Mouse (Mus musculus) neural tube, embryonic 11.5 days (tissue): ENCODE data around the gene Gm49387. TPM values are rescaled to one million over a fixed set of nuclear protein-coding genes. Genes with fewer than 3 reads are reported as not detected.

ENCODE experiments used
- ATAC-seq: fragments of 200-750 bp; cut with Nextera tagmentation; 2 replicates; pipeline ENCODE4 v1.8.0; 2017; ENCODE audit warnings: moderate number of reproducible peaks, mild to moderate bottlenecking, moderate TSS enrichment, moderate library complexity; ENCODE audit not compliant: insufficient read depth, low FRiP score, low TSS enrichment
- DNase-seq: peaks from one replicate; pipeline ENCODE4 v3.0.0-alpha.2; 2015; ENCODE audit warnings: low spot score
- H3K27ac ChIP-seq: fragments of 300-500 bp; sonication (generic); 2 replicates; pipeline ENCODE4 v1.5.1; 2014; ENCODE audit warnings: low read depth, mild to moderate bottlenecking, low read length
- H3K27me3 ChIP-seq: fragments of 300-500 bp; sonication (generic); 2 replicates; pipeline ENCODE4 v1.6.1; 2014; ENCODE audit warnings: mild to moderate bottlenecking, low read length, mixed read lengths; ENCODE audit not compliant: control insufficient read depth, insufficient read depth
- H3K36me3 ChIP-seq: fragments of 300-500 bp; sonication (generic); 2 replicates; pipeline ENCODE4 v1.6.1; 2014; ENCODE audit warnings: mild to moderate bottlenecking, low read length, moderate library complexity, mixed read lengths; ENCODE audit not compliant: control insufficient read depth, insufficient read depth
- H3K4me1 ChIP-seq: fragments of 300-500 bp; sonication (generic); 2 replicates; pipeline ENCODE4 v1.6.1; 2014; ENCODE audit warnings: low read length, mixed read lengths; ENCODE audit not compliant: control insufficient read depth, insufficient read depth
- H3K4me2 ChIP-seq: fragments of 300-500 bp; sonication (generic); 2 replicates; pipeline ENCODE4 v1.6.1; 2014; ENCODE audit warnings: low read depth, mild to moderate bottlenecking, moderate library complexity
- H3K4me3 ChIP-seq: fragments of 300-500 bp; sonication (generic); 2 replicates; pipeline ENCODE4 v1.5.1; 2014; ENCODE audit warnings: low read depth, low read length
- H3K9ac ChIP-seq: fragments of 300-500 bp; sonication (generic); 2 replicates; pipeline ENCODE4 v1.6.1; 2014; ENCODE audit warnings: mild to moderate bottlenecking, low read length
- H3K9me3 ChIP-seq: fragments of 300-500 bp; sonication (generic); 2 replicates; pipeline ENCODE4 v1.6.1; 2016; ENCODE audit warnings: low read length; ENCODE audit not compliant: control insufficient read depth
- whole genome bisulfite sequencing: fragments of 180-500 bp; shearing (Covaris S2); extraction: QIAGEN DNeasy Blood & Tissue Kit; methylation state at CpG from one replicate; pipeline ENCODE4 v1.1.7; 2014; 5-methylcytosine and 5-hydroxymethylcytosine counted together
- polyA plus RNA-seq: library from polyadenylated mRNA; unstranded; fragments of >200 nt; fragmentation: Nextera tagmentation; extraction: Ambion mirVana; gene quantifications from 2 replicates; pipeline ENCODE4 v1.2.1, GENCODE M21; 2014

Gm49387 gene
- polyA plus RNA-seq, result 1.0 TPM in 1 of 2 replicates, not detected in the other

GRCm38 (mm10) chr14:31640346-31640889 is at the start of gene Gm49387:
TSS of gene Gm49387 (minus strand) at chr14:31640878.
- Histone ChIP-seq H3K27me3 (no peaks in the 10 kb centered on the region), H3K4me3 (peak within 1 kb of the TSS; percentile 59), H3K36me3 (no peaks in the 10 kb centered on the region), H3K4me2 (peak within 1 kb of the TSS; percentile 89), H3K9me3 (no peaks in the 10 kb centered on the region), H3K27ac (0 out of 2 replicates have a peak within 1 kb of the TSS, but pooled peaks have one; percentile 15), H3K4me1 (peaks cover 3% of the 10 kb centered on the region; the same call in 1 of the 2 replicates), H3K9ac (peak within 1 kb of the TSS; percentile 58)
- peak; percentile 54 for ATAC-seq
- DNase-seq, result no peak
- 4% methylated on average over 26 of the region's 26 CpGs for WGBS

GRCm38 (mm10) chr14:31686231-31686630 is 45.6 kb upstream of the Gm49387 start:
- Histone ChIP-seq H3K4me2 (no peak overlapping the region), H3K9me3 (no peaks in the 10 kb centered on the region), H3K4me1 (no peaks in the 10 kb centered on the region), H3K27ac (no peak overlapping the region), H3K27me3 (no peaks in the 10 kb centered on the region), H3K36me3 (no peaks in the 10 kb centered on the region), H3K4me3 (no peak overlapping the region), H3K9ac (no peak overlapping the region)
- ATAC-seq (no peak), DNase-seq (no peak)
- 89% methylated on average over 1 of the region's 1 CpGs for WGBS

- no peaks in the 10 kb centered on the region for H3K27me3 ChIP-seq
- DNase-seq (no peak), ATAC-seq (no peak)
- no peaks in the 10 kb centered on the region for H3K36me3 ChIP-seq
- no peaks in the 10 kb centered on the region for H3K4me1 ChIP-seq
- no peak overlapping the region for H3K27ac ChIP-seq
- no peaks in the 10 kb centered on the region for H3K9me3 ChIP-seq
- no peak overlapping the region for H3K4me2 ChIP-seq
- 82% methylated on average over 10 of the region's 10 CpGs for WGBS
- no peak overlapping the region for H3K4me3 ChIP-seq
- H3K9ac ChIP-seq, result no peak overlapping the region
These were observed 45.0 kb upstream of the Gm49387 start for GRCm38 (mm10) chr14:31685680-31686079.

- Histone ChIP-seq H3K9ac (no peak overlapping the region), H3K4me2 (no peak overlapping the region), H3K27ac (no peak overlapping the region), H3K9me3 (no peaks in the 10 kb centered on the region), H3K4me1 (no peaks in the 10 kb centered on the region), H3K36me3 (no peaks in the 10 kb centered on the region), H3K4me3 (no peak overlapping the region), H3K27me3 (no peaks in the 10 kb centered on the region)
- ATAC-seq, result no peak
- no peak for DNase-seq
- WGBS, result 72% methylated on average over 7 of the region's 7 CpGs
These were observed 43.8 kb upstream of the Gm49387 start for GRCm38 (mm10) chr14:31684343-31685040.

GRCm38 (mm10) chr14:31683610-31684009 is 42.9 kb upstream of the Gm49387 start:
- no peak overlapping the region for H3K4me2 ChIP-seq
- no peak for ATAC-seq

GRCm38 (mm10) chr14:31681931-31682555 is 41.4 kb upstream of the Gm49387 start:
- no peaks in the 10 kb centered on the region for H3K4me1 ChIP-seq
- H3K9ac ChIP-seq, result no peak overlapping the region
- no peak overlapping the region for H3K27ac ChIP-seq
- no peak overlapping the region for H3K4me2 ChIP-seq
- DNase-seq, result no peak
- no peaks in the 10 kb centered on the region for H3K27me3 ChIP-seq
- WGBS, result 41% methylated on average over 5 of the region's 5 CpGs
- no peak for ATAC-seq
- no peaks in the 10 kb centered on the region for H3K36me3 ChIP-seq
- no peak overlapping the region for H3K4me3 ChIP-seq
- H3K9me3 ChIP-seq, result no peaks in the 10 kb centered on the region

More at GRCm38 (mm10) chr14:31683610-31684009, 42.9 kb upstream of the Gm49387 start:
- Histone ChIP-seq H3K4me3 (no peak overlapping the region), H3K4me1 (no peaks in the 10 kb centered on the region), H3K36me3 (no peaks in the 10 kb centered on the region), H3K27me3 (no peaks in the 10 kb centered on the region), H3K27ac (no peak overlapping the region), H3K9ac (no peak overlapping the region), H3K9me3 (no peaks in the 10 kb centered on the region)
- WGBS, result 61% methylated on average over 1 of the region's 2 CpGs
- no peak for DNase-seq

GRCm38 (mm10) chr14:31681291-31681690 is 40.6 kb upstream of the Gm49387 start:
- WGBS, result 82% methylated on average over 9 of the region's 9 CpGs
- no peaks in the 10 kb centered on the region for H3K36me3 ChIP-seq

GRCm38 (mm10) chr14:31680656-31681055 is 40.0 kb upstream of the Gm49387 start:
- ATAC-seq (no peak), DNase-seq (no peak)
- Histone ChIP-seq H3K27ac (no peak overlapping the region), H3K4me3 (no peak overlapping the region), H3K27me3 (no peaks in the 10 kb centered on the region), H3K36me3 (no peaks in the 10 kb centered on the region), H3K9ac (no peak overlapping the region), H3K9me3 (no peaks in the 10 kb centered on the region), H3K4me2 (no peak overlapping the region), H3K4me1 (no peaks in the 10 kb centered on the region)
- WGBS, result 85% methylated on average over 3 of the region's 3 CpGs

More at GRCm38 (mm10) chr14:31681291-31681690, 40.6 kb upstream of the Gm49387 start:
- no peaks in the 10 kb centered on the region for H3K27me3 ChIP-seq
- H3K4me2 ChIP-seq, result no peak overlapping the region
- ATAC-seq (no peak), DNase-seq (no peak)
- no peak overlapping the region for H3K27ac ChIP-seq
- H3K4me1 ChIP-seq, result no peaks in the 10 kb centered on the region
- H3K9ac ChIP-seq, result no peak overlapping the region
- H3K4me3 ChIP-seq, result no peak overlapping the region
- H3K9me3 ChIP-seq, result no peaks in the 10 kb centered on the region
